Mouse (Mus musculus) 416B (cell line): Measurements from ENCODE around the gene Gm40193.
"Not testable (repeated sequence)": the region's sequence is repeated elsewhere in the genome, so short reads cannot be mapped to it uniquely, and the experiment has no call there.

Source experiments
- DNase-seq: peaks from one replicate; pipeline ENCODE4 v3.0.0; 2011; ENCODE audit warnings: low read depth

Gm40193 gene

GRCm38 (mm10) chr11:70532839-70533238 is at the start of gene Gm40193:
TSS of gene Gm40193 (minus strand) at chr11:70532939.
- DNase-seq, result no peak

- peak; percentile 21 for DNase-seq
Measured at GRCm38 (mm10) chr11:70582196-70582595, 49.5 kb upstream of the Gm40193 start.

- peak; percentile 44 for DNase-seq
Measured at GRCm38 (mm10) chr11:70580921-70581320, 48.2 kb upstream of the Gm40193 start.

- no peak for DNase-seq
Measured at GRCm38 (mm10) chr11:70580358-70580720, 47.6 kb upstream of the Gm40193 start.

GRCm38 (mm10) chr11:70579710-70580357 is 47.1 kb upstream of the Gm40193 start:
- DNase-seq, result peak; percentile 48

GRCm38 (mm10) chr11:70578962-70579361 is 46.2 kb upstream of the Gm40193 start:
- peak; percentile 23 for DNase-seq

GRCm38 (mm10) chr11:70577201-70577600 is 44.5 kb upstream of the Gm40193 start:
- no peak for DNase-seq

GRCm38 (mm10) chr11:70573872-70574271 is 41.1 kb upstream of the Gm40193 start:
- DNase-seq, result no peak

- DNase-seq, result peak; percentile 41
Measured at GRCm38 (mm10) chr11:70572348-70572902, 39.7 kb upstream of the Gm40193 start.

- DNase-seq, result no peak
Measured at GRCm38 (mm10) chr11:70571641-70572040, 38.9 kb upstream of the Gm40193 start.

GRCm38 (mm10) chr11:70570614-70571013 is 37.9 kb upstream of the Gm40193 start:
- DNase-seq, result not testable (repeated sequence)

- DNase-seq, result no peak
Measured at GRCm38 (mm10) chr11:70566586-70566985, 33.8 kb upstream of the Gm40193 start.

- no peak for DNase-seq
Measured at GRCm38 (mm10) chr11:70564276-70564873, 31.6 kb upstream of the Gm40193 start.

- DNase-seq, result peak; percentile 45
Measured at GRCm38 (mm10) chr11:70563470-70564275, 30.9 kb upstream of the Gm40193 start.

GRCm38 (mm10) chr11:70562995-70563469 is 30.3 kb upstream of the Gm40193 start:
- no peak for DNase-seq

GRCm38 (mm10) chr11:70562287-70562994 is 29.7 kb upstream of the Gm40193 start, which contains the start of gene Mink1:
TSS of gene Mink1 (plus strand) at chr11:70562881.
- peak; percentile 78 for DNase-seq

GRCm38 (mm10) chr11:70561937-70562286 is 29.2 kb upstream of the Gm40193 start:
- no peak for DNase-seq

- DNase-seq, result no peak
Measured at GRCm38 (mm10) chr11:70557545-70557944, 24.8 kb upstream of the Gm40193 start.

GRCm38 (mm10) chr11:70553940-70554339 is 21.2 kb upstream of the Gm40193 start:
- no peak for DNase-seq

GRCm38 (mm10) chr11:70551526-70551925 is 18.8 kb upstream of the Gm40193 start:
- DNase-seq, result no peak

- DNase-seq, result no peak
Measured at GRCm38 (mm10) chr11:70544496-70544895, 11.8 kb upstream of the Gm40193 start.

GRCm38 (mm10) chr11:70541415-70541814 is 8.7 kb upstream of the Gm40193 start:
- DNase-seq, result no peak
